Mouse (Mus musculus) liver, embryonic 13.5 days (tissue): Measurements from ENCODE around the gene Nell2. TPM values are rescaled to one million over a fixed set of nuclear protein-coding genes. Genes with fewer than 3 reads are reported as not detected.

Experiments used
- ATAC-seq: fragments of 200-750 bp; cut with Nextera tagmentation; 2 replicates; pipeline ENCODE4 v1.8.0; 2017; ENCODE audit warnings: low read depth, mild to moderate bottlenecking, moderate number of reproducible peaks, moderate library complexity
- DNase-seq: peaks from one replicate; pipeline ENCODE4 v3.0.0; 2022
- H3K27ac ChIP-seq: fragments of 300-500 bp; sonication (generic); 2 replicates; pipeline ENCODE4 v1.5.1; 2015; ENCODE audit warnings: moderate library complexity, mild to moderate bottlenecking, inconsistent platforms
- H3K27me3 ChIP-seq: fragments of 300-500 bp; sonication (generic); 2 replicates; pipeline ENCODE4 v1.6.1; 2015; ENCODE audit warnings: mild to moderate bottlenecking, inconsistent platforms
- H3K36me3 ChIP-seq: fragments of 300-500 bp; sonication (generic); 2 replicates; pipeline ENCODE4 v1.6.1; 2015; ENCODE audit warnings: mild to moderate bottlenecking, inconsistent platforms
- H3K4me1 ChIP-seq: fragments of 300-500 bp; sonication (generic); replicated peaks from 2 replicates; pipeline ENCODE4 v1.6.1; 2015; ENCODE audit warnings: inconsistent platforms
- H3K4me2 ChIP-seq: fragments of 300-500 bp; sonication (generic); 2 replicates; pipeline ENCODE4 v1.6.1; 2015; ENCODE audit warnings: inconsistent platforms, mild to moderate bottlenecking, moderate library complexity
- H3K4me3 ChIP-seq: fragments of 300-500 bp; sonication (generic); replicated peaks from 2 replicates; pipeline ENCODE4 v1.5.1; 2015; ENCODE audit warnings: mild to moderate bottlenecking, inconsistent platforms
- H3K9ac ChIP-seq: fragments of 300-500 bp; sonication (generic); 2 replicates; pipeline ENCODE4 v1.6.1; 2015; ENCODE audit warnings: mild to moderate bottlenecking, inconsistent platforms
- H3K9me3 ChIP-seq: fragments of 300-500 bp; sonication (generic); replicated peaks from 2 replicates; pipeline ENCODE4 v1.6.1; 2016; ENCODE audit warnings: inconsistent platforms
- WGBS: fragments of 180-500 bp; shearing (Covaris S2); methylation state at CpG from one replicate; pipeline ENCODE4 v1.1.7; 2015; ENCODE audit not compliant: insufficient replicate concordance; 5-methylcytosine and 5-hydroxymethylcytosine counted together
- polyA plus RNA-seq: library from polyadenylated mRNA; unstranded; fragments of >200 nt; fragmentation: Nextera tagmentation; extraction: Ambion mirVana; gene quantifications from 2 replicates; pipeline ENCODE4 v1.2.1, GENCODE M21; 2015

Nell2 gene
- polyA plus RNA-seq, 1 experiment from 2014 or later: 0.55 TPM

DNA sequence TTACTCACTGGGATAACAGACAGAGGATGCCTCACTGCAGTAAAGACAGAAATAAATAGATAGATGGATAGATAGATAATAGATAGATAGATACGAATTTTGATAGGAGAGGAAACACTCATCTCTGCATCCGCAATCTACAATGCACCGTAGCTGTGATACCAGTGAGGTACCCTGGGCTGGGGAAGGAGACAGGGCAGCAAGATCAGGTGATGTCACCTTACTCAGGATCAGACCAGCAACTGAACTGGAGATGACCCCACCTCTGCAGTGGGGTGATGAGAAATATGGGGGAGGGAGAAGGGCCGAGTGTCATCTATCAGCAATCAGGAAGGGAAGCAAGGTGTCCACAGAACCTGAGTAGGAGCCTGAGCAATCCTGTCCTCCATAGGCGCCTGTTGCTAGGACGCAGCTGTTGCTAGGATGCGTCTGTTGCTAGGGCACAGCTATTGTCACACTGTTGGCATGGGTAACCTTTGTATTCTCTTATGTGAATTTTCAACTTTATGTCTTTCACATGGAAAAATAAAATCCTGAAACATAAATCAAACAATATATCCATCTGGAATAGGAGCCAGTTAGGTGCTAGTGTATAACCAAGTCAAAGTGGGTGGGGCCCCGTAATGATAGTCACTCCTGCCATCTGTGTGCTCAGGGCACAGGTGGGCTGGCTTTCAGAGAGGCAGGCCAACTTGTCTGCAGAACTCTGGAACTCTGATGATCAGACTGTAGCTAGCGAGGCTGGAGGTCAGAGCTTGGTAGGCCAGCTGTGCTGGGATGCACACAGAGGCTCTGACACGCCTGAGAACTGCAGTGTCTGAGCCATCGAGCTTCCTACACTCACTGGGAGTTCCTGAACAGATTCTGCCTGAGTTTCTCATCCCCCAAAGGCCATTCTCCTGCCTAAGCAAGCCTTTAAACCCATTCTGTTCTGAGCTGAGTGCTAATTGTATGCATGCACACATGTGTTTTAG lies 193.7 kb downstream of the Nell2 start:
- DNase-seq (no peak), ATAC-seq (no peak)
- 59% methylated on average over 11 of the region's 11 CpGs for WGBS
- H3K27me3 ChIP-seq: no peaks in the 10 kb centered on the region
- no peak overlapping the region for H3K4me2 ChIP-seq
- H3K4me3 ChIP-seq: no peak overlapping the region
- no peak overlapping the region for H3K27ac ChIP-seq
- no peak overlapping the region for H3K9ac ChIP-seq
- no peaks in the 10 kb centered on the region for H3K4me1 ChIP-seq
- no peaks in the 10 kb centered on the region for H3K36me3 ChIP-seq
- H3K9me3 ChIP-seq: no peaks in the 10 kb centered on the region; the same call in 1 of the 2 replicates

DNA sequence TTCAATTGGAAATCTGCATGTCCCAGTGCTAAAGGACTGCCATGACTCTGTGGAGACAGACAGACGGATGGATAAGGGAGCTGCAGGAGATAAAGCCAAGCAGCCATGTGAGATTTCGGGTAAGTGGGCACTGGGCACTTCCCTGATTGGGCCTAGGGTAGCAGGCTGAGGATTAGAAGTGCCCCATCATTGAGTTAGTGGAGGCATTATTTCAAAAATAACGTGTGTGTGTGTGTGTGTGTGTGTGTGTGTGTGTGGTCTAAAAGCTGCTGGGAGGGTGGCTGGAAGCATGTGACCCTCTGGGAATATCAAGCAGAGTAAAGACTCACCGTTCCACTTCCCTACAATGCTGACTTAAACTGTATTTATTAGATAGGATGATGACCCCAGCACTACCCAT lies 195.1 kb downstream of the Nell2 start:
- Histone ChIP-seq H3K27ac (no peak overlapping the region), H3K9ac (no peak overlapping the region), H3K4me1 (no peaks in the 10 kb centered on the region), H3K27me3 (no peaks in the 10 kb centered on the region), H3K36me3 (no peaks in the 10 kb centered on the region), H3K9me3 (no peaks in the 10 kb centered on the region; the same call in 1 of the 2 replicates), H3K4me2 (no peak overlapping the region), H3K4me3 (no peak overlapping the region)
- DNase-seq: no peak
- 45% methylated on average over 4 of the region's 4 CpGs for WGBS
- no peak for ATAC-seq

DNA sequence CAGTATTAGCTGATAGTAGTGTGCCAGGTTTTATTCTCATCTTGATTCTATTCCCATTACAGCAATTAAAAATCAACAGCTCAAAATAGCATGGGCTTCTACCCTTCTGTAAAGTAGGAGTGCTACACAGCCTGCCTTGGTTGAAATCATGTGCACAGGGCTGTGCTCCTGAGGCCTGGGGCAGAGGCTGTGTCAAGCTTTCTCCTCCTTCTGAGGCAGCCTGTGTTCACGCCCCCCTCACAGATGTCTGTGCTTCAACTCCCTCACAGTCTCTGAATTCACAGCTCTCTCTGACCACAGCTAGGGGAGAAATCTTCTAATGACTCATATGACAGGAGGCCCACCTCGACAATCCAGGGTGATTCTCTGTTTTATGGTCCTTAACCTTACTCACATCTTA lies 197.4 kb downstream of the Nell2 start:
- no peak overlapping the region for H3K9ac ChIP-seq
- ATAC-seq: no peak
- WGBS: 57% methylated on average over 2 of the region's 2 CpGs

DNA sequence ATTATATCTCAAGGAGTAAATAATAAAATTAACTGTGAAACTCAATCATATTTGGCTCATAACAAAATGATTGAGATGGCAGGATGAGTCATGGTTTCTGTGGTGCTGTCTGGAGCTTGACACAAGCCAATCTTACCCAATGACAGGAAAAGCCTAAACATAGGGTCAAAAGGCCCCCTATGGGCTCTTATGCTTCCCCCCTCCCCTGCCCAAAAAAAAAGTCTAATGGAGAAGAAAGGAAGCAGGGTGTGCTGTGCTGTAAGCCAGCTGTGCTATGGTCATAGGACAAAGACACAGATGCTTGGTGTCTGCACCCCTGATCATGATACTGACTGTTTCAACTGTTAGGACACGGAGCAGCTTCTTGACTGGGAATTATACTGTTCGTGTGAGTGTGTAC lies 205.6 kb downstream of the Nell2 start:
- no peaks in the 10 kb centered on the region for H3K9me3 ChIP-seq
- no peaks in the 10 kb centered on the region for H3K27me3 ChIP-seq
- no peak overlapping the region for H3K4me3 ChIP-seq
- ATAC-seq (no peak), DNase-seq (no peak)
- H3K27ac ChIP-seq: no peak overlapping the region
- WGBS: 62% methylated on average over 2 of the region's 2 CpGs
- no peak overlapping the region for H3K9ac ChIP-seq
- H3K36me3 ChIP-seq: no peaks in the 10 kb centered on the region
- no peaks in the 10 kb centered on the region for H3K4me1 ChIP-seq
- H3K4me2 ChIP-seq: no peak overlapping the region

More for the DNA sequence above, 197.4 kb downstream of the Nell2 start:
- H3K9me3 ChIP-seq: no peaks in the 10 kb centered on the region; the same call in 1 of the 2 replicates
- H3K4me2 ChIP-seq: no peak overlapping the region
- H3K36me3 ChIP-seq: no peaks in the 10 kb centered on the region
- no peaks in the 10 kb centered on the region for H3K27me3 ChIP-seq
- no peaks in the 10 kb centered on the region for H3K4me1 ChIP-seq
- H3K4me3 ChIP-seq: no peak overlapping the region
- DNase-seq: no peak
- H3K27ac ChIP-seq: no peak overlapping the region

DNA sequence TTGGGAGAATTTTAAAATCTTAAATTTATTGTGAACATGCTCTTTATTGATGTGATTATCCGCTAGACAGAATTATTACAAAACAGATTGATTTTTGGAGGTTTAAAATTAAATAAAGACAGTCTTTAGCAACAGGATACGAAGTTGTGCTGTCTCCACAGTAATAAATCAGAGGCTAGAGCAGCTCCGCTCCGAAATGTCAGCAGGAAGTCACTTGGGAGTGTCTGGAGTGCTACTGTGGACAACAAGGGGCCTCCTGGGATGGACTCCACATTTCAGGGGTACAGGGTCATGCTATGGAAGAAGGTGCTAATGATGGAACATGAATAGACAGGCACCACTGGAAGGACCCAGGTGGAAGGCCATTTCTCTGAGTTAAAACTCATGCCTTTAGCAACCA lies 211.7 kb downstream of the Nell2 start:
- H3K27ac ChIP-seq: no peak overlapping the region
- H3K36me3 ChIP-seq: no peaks in the 10 kb centered on the region
- H3K27me3 ChIP-seq: no peaks in the 10 kb centered on the region
- no peak overlapping the region for H3K9ac ChIP-seq
- no peaks in the 10 kb centered on the region for H3K4me1 ChIP-seq
- H3K4me3 ChIP-seq: no peak overlapping the region
- DNase-seq (no peak), ATAC-seq (no peak)
- H3K4me2 ChIP-seq: no peak overlapping the region
- WGBS: 47% methylated on average over 4 of the region's 4 CpGs
- H3K9me3 ChIP-seq: no peaks in the 10 kb centered on the region

DNA sequence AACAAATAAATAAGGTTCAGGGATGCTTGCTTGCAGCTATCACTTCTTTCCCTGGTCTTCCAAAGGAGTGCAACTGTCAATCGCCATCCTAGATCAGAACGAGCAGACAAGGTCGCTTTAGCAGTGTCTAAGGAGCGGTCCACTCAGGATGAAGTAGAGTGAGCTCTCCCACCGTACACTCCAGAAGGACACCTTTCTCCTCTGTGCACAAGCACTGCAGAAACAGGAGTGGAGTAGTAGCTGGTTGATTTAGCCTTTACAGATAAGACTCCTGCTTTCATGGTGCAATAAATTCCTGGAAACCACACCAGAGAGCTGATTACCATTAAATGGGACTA lies 213.6 kb downstream of the Nell2 start:
- no peak overlapping the region for H3K27ac ChIP-seq
- 87% methylated on average over 5 of the region's 5 CpGs for WGBS

DNA sequence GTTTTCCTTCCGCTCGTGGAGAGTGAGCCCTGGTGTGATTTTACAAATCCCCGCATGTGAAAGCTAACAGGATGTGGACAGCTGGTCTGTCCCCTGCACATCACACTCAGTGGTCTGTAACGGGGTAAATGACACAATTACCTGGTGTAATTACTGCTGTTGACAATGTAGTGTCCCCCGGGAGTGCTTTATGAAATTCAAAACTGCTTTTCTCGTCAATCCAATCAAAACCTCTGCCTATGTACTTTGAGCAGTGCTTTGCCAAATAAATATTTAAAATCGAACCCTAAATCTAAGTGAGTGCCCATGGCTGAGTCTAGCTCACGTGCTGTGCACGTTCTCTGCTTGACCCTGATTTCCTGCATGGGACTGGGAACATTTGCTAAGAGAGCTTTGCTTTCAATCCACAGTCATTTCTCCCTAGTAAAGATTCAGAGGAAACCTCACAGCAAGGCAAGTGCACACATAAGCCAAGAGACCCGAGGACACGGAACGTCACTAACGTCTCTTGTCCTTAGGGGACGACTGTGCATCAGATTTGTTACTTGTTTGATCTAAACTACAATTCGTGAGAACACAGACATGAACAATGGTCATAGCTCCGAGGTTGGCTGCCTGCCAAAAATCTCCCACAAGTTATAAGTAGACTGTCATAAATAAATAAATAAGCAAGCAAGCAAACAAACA lies 214.1 kb downstream of the Nell2 start:
- Histone ChIP-seq H3K27me3 (no peaks in the 10 kb centered on the region), H3K9me3 (no peaks in the 10 kb centered on the region), H3K9ac (no peak overlapping the region), H3K4me3 (no peak overlapping the region), H3K27ac (no peak overlapping the region), H3K4me2 (no peak overlapping the region), H3K4me1 (no peaks in the 10 kb centered on the region), H3K36me3 (no peaks in the 10 kb centered on the region)
- no peak for ATAC-seq
- WGBS: 63% methylated on average over 16 of the region's 16 CpGs
- no peak for DNase-seq

More for the DNA sequence above, 213.6 kb downstream of the Nell2 start:
- H3K36me3 ChIP-seq: no peaks in the 10 kb centered on the region
- no peak overlapping the region for H3K4me3 ChIP-seq
- no peaks in the 10 kb centered on the region for H3K27me3 ChIP-seq
- H3K4me1 ChIP-seq: no peaks in the 10 kb centered on the region
- no peaks in the 10 kb centered on the region for H3K9me3 ChIP-seq
- ATAC-seq (no peak), DNase-seq (no peak)
- H3K4me2 ChIP-seq: no peak overlapping the region
- no peak overlapping the region for H3K9ac ChIP-seq

DNA sequence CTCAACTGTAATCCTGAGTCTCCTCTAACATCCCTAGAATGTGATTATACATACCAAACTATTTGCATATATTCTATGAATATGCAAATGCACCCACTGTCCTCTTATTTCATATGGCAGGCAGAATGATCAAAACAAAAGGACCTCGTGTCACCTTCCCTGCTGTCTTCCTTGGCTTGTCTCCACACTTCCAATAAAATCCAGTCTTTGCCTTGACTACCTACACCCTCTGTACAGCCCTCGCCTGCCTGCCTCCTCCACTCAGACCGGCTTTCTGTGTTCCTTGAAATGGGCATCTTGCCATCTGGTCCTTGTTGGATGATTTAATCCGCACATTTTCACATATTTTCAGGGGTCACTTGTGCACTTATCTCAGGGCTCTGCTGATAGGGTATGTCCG lies 215.1 kb downstream of the Nell2 start:
- Histone ChIP-seq H3K9ac (no peak overlapping the region), H3K27ac (no peak overlapping the region), H3K4me3 (no peak overlapping the region), H3K27me3 (no peaks in the 10 kb centered on the region), H3K36me3 (no peaks in the 10 kb centered on the region), H3K4me1 (no peaks in the 10 kb centered on the region), H3K9me3 (no peaks in the 10 kb centered on the region), H3K4me2 (no peak overlapping the region)
- WGBS: 49% methylated on average over 5 of the region's 5 CpGs
- no peak for ATAC-seq
- no peak for DNase-seq

DNA sequence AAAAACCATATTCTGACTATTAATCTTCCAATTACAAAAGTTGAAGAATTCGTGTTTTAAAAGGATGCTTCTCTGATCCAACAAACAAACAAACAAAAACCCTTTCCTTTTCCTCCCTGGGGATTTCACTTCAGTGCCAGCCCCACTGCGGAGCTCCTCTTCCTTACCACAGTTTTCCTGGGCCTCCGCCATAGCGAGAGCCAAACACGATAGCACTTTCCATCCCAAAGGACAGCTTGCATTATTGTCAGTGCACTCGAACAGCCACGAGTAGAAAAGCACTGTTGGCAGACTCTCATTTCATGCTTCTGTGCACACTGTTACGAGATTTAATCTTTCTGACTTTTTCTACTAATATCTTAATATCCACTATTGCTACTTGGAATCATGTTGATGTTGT lies 224.3 kb downstream of the Nell2 start:
- Histone ChIP-seq H3K9me3 (0 out of 2 replicates have a peak, but pooled peaks cover 2% of the 10 kb centered on the region), H3K4me2 (no peak overlapping the region), H3K4me3 (no peak overlapping the region), H3K9ac (no peak overlapping the region), H3K27me3 (no peaks in the 10 kb centered on the region), H3K36me3 (no peaks in the 10 kb centered on the region), H3K4me1 (no peaks in the 10 kb centered on the region), H3K27ac (no peak overlapping the region)
- WGBS: 75% methylated on average over 8 of the region's 8 CpGs
- DNase-seq (no peak), ATAC-seq (no peak)

DNA sequence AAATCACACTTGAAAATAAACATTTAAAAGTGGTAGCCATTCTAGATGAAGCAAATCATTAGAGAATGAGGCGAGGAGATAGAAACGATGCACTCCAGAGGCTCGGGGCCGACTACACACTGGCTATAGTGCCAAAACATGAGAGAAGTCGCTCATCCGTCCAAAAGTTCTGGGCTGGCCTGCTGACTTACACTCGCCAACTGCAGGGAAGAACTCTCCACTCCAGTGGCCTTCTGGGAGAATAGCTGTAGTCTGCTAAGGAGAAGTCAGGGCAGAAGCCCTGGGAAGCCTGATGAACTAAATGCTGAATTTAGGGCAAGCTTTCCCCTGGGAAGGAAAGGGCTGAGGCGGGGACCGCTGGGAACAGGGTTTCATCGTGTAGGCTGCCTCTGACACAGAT lies 231.8 kb downstream of the Nell2 start:
- Histone ChIP-seq H3K9me3 (no peaks in the 10 kb centered on the region), H3K4me3 (no peak overlapping the region), H3K27ac (no peak overlapping the region), H3K9ac (no peak overlapping the region), H3K4me1 (no peaks in the 10 kb centered on the region), H3K4me2 (no peak overlapping the region), H3K36me3 (no peaks in the 10 kb centered on the region), H3K27me3 (no peaks in the 10 kb centered on the region)
- ATAC-seq (no peak), DNase-seq (no peak)
- WGBS: 64% methylated on average over 10 of the region's 10 CpGs

DNA sequence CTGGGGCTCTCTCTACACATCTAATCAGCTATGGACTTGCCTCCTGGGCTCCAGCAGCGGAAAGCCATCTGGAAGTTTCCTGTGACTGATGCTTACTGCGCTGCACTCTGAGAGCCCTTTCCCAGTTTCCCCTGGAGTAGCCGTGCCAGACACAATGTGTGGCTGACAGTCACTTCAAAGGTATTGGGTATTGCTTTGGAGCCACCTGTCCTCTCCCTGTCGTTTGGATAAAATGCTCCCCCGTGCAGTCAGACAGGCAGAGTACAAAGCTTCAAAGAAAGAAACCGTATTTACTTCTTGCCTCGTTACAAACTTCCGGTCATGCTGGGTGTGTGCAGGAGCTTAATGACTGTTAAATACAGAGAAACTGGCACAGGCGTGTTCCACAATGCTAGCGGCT lies 239.3 kb downstream of the Nell2 start:
- ATAC-seq: no peak
- Histone ChIP-seq H3K36me3 (no peaks in the 10 kb centered on the region), H3K4me2 (no peak overlapping the region), H3K9me3 (0 out of 2 replicates have a peak, but pooled peaks cover 4% of the 10 kb centered on the region), H3K27ac (no peak overlapping the region), H3K4me3 (no peak overlapping the region), H3K9ac (no peak overlapping the region), H3K27me3 (no peaks in the 10 kb centered on the region), H3K4me1 (no peaks in the 10 kb centered on the region)
- WGBS: 61% methylated on average over 10 of the region's 10 CpGs
- no peak for DNase-seq
